Mouse (Mus musculus): ENCODE results near the gene Polr1e. TPM values are rescaled to one million over a fixed set of nuclear protein-coding genes. Genes with fewer than 3 reads are reported as not detected.
"Not testable (repeated sequence)": the region's sequence is repeated elsewhere in the genome, so short reads cannot be mapped to it uniquely, and the experiment has no call there.

Gene Polr1e
- polyA plus RNA-seq, 1 experiment from 2014 or later, result 34.8 TPM

DNA sequence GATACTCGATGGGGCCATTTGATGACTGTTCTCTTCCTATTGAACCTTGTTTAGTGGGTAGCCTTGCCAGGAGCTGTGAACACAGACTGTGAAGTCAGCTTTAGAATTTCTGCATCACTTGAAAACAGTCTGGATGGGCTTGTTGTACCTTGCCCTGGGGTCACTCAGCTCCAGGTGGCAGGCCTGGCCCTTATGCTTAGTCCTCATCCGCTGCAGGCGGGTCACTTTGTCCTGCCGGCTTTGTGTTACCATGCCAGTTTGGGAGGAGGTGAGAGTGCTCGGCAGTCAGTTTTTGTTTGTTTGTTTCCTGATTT, 36.5 kb upstream of the Polr1e start:
- peaks cover 12% of the 10 kb centered on the region for H3K4me1 ChIP-seq
- H3K27me3 ChIP-seq, result no peaks in the 10 kb centered on the region
- H3K27ac ChIP-seq (replicated peaks), result no peak overlapping the region
- no peaks in the 10 kb centered on the region for H3K9me3 ChIP-seq
- ATAC-seq (replicated peaks), result 0 out of 2 replicates have a peak, but pooled peaks have one; percentile 12
- peak overlapping the region; percentile 89 for H3K4me2 ChIP-seq (replicated peaks)
- peak overlapping the region; percentile 50 for H3K4me3 ChIP-seq
- 17% methylated on average over 5 of the region's 5 CpGs for WGBS
- H3K9ac ChIP-seq (replicated peaks), result peak overlapping the region; percentile 67; the same call in 1 of the 2 replicates
- H3K36me3 ChIP-seq, result no peaks in the 10 kb centered on the region

DNA sequence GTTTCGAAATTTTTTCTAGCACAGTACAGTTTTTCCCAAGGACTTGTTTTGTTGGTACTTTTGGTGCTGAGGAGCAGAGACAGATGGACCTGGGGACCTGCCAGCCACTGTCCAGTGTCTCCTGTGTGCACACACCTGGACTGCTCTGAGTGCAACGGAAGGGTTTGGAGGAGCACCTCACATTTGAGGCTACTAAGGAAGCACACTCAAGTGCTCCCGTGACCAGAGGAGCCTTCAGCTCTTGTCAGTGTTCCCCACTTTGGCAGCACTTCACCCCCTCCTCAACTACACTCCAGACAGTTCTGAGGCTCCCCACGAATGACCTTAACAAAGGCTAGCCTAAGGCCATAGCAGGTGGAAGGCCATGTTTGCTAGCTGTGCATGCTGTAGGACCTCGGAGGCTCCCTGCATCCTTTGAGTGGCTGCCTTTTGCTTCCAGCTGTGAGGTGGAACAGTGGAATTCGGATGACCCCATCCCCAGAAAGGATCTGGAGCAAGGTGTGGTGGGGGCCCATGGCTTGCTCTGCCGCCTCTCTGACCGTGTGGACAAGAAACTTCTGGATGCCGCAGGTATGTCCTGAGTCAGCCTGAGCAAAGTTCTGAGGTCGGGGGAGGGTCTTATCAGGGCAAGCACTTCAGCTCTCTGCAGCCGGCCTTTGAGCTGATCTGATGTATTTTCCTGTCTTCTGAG, 35.8 kb upstream of the Polr1e start:
- no peak overlapping the region for H3K9ac ChIP-seq (replicated peaks)
- no peak overlapping the region for H3K4me3 ChIP-seq
- ATAC-seq (replicated peaks), result no peak
- H3K4me2 ChIP-seq (replicated peaks), result peak overlapping the region; percentile 89; the same call in 1 of the 2 replicates
- peaks cover 12% of the 10 kb centered on the region for H3K4me1 ChIP-seq
- H3K9me3 ChIP-seq, result no peaks in the 10 kb centered on the region
- H3K36me3 ChIP-seq, result no peaks in the 10 kb centered on the region
- WGBS, result 74% methylated on average over 11 of the region's 11 CpGs
- H3K27me3 ChIP-seq, result no peaks in the 10 kb centered on the region
- H3K27ac ChIP-seq (replicated peaks), result no peak overlapping the region

DNA sequence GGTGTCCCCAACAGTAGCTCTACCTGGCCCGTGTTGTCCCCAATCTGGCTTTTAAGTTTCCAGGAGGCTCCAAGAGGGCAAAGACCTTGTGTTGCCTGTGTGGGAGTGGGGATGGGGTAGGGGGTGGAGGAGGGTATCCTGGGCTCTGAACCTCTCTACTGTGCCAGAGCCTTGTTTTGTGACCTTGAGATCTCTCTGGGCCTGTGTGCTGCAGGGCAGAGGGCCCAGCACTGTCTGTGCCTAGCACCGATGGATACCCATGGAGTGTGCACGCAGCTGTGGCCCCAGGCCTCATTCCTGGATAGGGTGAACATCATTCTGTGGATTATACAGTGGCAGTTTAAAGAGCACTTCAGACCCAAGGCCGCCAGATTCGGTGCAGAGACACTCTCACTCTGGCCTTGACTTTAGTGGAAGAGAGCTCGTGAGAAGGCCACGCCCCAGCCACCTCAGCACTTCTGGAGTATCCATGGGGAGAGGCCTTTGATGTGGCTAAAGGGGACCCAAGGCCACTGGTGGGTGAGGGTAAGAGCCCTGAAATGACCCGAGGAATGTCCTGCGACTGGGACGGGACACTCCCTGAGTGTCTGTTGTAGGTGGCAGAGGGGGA, 35.1 kb upstream of the Polr1e start:
- no peak overlapping the region for H3K27ac ChIP-seq (replicated peaks)
- H3K4me1 ChIP-seq, result peaks cover 12% of the 10 kb centered on the region
- no peaks in the 10 kb centered on the region for H3K27me3 ChIP-seq
- H3K4me2 ChIP-seq (replicated peaks), result no peak overlapping the region
- 83% methylated on average over 10 of the region's 10 CpGs for WGBS
- peaks cover 1% of the 10 kb centered on the region for H3K36me3 ChIP-seq
- no peaks in the 10 kb centered on the region for H3K9me3 ChIP-seq
- no peak overlapping the region for H3K9ac ChIP-seq (replicated peaks)
- H3K4me3 ChIP-seq, result no peak overlapping the region
- ATAC-seq (replicated peaks), result no peak

DNA sequence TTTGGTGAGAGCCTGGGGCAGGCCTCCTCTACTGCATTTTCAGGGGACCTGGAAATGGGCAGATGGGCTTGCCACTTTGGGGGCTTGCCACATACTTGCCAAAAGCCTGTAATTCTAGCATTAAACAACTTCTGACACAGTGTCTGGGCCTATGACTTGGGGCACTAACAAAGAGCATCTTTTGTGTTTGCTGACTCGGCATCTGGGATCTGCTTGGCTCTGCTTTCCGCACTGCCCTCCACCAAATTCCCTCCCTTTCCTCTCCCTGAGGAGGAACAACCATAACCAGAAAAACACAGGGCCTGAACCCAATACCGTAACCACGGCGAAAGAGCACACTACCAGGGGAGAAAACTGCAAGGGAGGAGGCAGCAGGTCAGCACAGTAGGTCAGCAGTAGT, 27.8 kb upstream of the Polr1e start:
- WGBS, result 95% methylated on average over 5 of the region's 5 CpGs
- no peaks in the 10 kb centered on the region for H3K27me3 ChIP-seq
- no peak overlapping the region for H3K9ac ChIP-seq (replicated peaks)
- no peaks in the 10 kb centered on the region for H3K4me1 ChIP-seq
- no peak overlapping the region for H3K4me3 ChIP-seq
- H3K27ac ChIP-seq (replicated peaks), result no peak overlapping the region
- no peak for ATAC-seq (replicated peaks)
- no peak overlapping the region for H3K4me2 ChIP-seq (replicated peaks)
- no peaks in the 10 kb centered on the region for H3K9me3 ChIP-seq
- H3K36me3 ChIP-seq, result peaks cover 41% of the 10 kb centered on the region

DNA sequence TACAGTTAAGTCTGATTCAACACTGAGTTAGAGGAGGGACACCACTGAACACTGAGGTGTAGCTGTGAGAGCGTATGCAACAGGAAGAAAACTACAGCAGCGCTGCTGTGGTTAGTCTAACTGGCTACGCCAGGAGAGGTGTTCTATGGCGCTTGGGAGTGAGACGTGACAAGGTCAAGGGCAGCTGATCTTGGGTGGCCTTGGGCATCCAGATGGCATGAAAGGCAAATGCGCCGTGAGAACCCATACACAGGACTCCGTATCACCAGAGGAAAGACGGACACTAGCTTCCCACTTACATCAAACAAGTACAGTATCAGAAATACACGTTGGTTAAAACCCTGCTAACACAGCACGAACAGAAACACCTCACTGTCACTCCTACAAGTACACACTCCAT, 26.1 kb upstream of the Polr1e start:
- H3K4me3 ChIP-seq; ATAC-seq (replicated peaks); H3K4me1 ChIP-seq; H3K27ac ChIP-seq (replicated peaks); H3K4me2 ChIP-seq (replicated peaks); H3K9me3 ChIP-seq; H3K9ac ChIP-seq (replicated peaks); H3K27me3 ChIP-seq: not testable (repeated sequence)
- H3K36me3 ChIP-seq, result peaks cover 41% of the 10 kb centered on the region
- 92% methylated on average over 11 of the region's 11 CpGs for WGBS

DNA sequence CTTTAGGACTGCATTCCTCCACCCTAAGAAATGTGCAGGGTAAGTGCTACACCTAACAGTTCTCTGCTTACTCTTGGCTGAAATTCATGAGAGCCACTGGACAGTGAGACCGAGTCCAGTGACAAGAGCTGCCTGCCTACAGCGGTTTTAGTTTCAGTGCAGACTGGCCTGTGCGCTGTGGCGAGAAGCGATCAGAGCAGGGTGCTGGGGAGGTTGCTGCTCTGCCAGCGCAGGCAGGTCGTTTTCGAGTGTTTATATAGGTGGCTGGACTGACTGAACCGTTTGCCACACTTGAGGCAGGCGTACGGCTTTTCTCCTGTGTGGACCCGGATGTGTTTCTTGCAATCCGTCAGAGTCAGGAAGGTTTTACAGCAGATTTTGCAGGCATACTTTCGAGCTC, 25.2 kb upstream of the Polr1e start:
- not testable (repeated sequence) for H3K27me3 ChIP-seq; H3K4me3 ChIP-seq; H3K4me2 ChIP-seq (replicated peaks); H3K9ac ChIP-seq (replicated peaks); H3K27ac ChIP-seq (replicated peaks); ATAC-seq (replicated peaks); H3K4me1 ChIP-seq; H3K9me3 ChIP-seq
- peaks cover 41% of the 10 kb centered on the region for H3K36me3 ChIP-seq
- WGBS, result 91% methylated on average over 14 of the region's 14 CpGs

DNA sequence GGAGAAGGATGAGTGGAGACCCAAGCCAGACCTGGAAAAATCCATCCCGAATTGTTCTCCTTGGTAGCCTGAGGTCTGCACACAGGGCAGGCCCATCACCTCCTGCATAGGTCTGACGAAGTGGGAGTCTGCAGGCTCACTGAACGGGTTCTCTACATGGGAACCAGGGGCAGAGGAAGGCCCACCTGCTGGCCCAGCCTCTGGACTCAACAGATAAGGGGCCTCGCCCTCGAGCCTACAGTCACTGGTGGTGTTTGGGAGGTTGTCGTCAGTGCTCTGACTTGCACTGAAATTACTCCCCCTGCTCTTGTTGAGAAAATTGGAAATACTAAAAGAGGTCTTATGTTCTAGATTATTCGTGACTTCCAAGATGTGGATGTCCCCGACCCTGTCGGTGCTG, 24.5 kb upstream of the Polr1e start:
- no peak overlapping the region for H3K4me3 ChIP-seq
- no peak overlapping the region for H3K27ac ChIP-seq (replicated peaks)
- ATAC-seq (replicated peaks), result no peak
- H3K36me3 ChIP-seq, result peaks cover 35% of the 10 kb centered on the region
- peaks cover 3% of the 10 kb centered on the region for H3K4me1 ChIP-seq
- H3K9ac ChIP-seq (replicated peaks), result no peak overlapping the region
- WGBS, result 92% methylated on average over 9 of the region's 9 CpGs
- no peaks in the 10 kb centered on the region for H3K27me3 ChIP-seq
- no peaks in the 10 kb centered on the region for H3K9me3 ChIP-seq
- no peak overlapping the region for H3K4me2 ChIP-seq (replicated peaks)

DNA sequence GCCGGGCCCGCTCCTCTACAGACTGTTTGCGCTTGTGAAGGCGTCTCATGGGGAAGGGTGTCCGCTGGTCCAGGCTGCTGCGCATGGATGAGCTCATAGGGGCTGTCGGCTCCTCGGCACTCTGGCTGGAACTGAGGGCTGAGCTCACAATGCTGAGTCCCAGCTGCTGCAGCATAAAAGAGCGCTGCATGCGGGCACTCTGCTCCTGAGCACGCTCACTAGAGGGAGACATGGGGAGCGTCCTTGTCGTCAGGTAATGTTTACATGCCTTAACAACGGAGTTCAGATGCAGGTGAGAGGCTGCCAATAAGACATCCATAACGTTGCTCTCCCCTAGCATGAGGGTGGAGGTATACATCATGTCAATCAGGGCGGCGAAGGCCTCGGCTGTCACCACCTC, 23.6 kb upstream of the Polr1e start:
- ATAC-seq (replicated peaks), result no peak
- Histone ChIP-seq H3K9ac (replicated peaks) (no peak overlapping the region), H3K4me1 (peaks cover 6% of the 10 kb centered on the region), H3K27ac (replicated peaks) (no peak overlapping the region), H3K4me2 (replicated peaks) (no peak overlapping the region), H3K9me3 (no peaks in the 10 kb centered on the region), H3K36me3 (peaks cover 32% of the 10 kb centered on the region), H3K27me3 (no peaks in the 10 kb centered on the region), H3K4me3 (no peak overlapping the region)
- WGBS, result 89% methylated on average over 18 of the region's 18 CpGs

DNA sequence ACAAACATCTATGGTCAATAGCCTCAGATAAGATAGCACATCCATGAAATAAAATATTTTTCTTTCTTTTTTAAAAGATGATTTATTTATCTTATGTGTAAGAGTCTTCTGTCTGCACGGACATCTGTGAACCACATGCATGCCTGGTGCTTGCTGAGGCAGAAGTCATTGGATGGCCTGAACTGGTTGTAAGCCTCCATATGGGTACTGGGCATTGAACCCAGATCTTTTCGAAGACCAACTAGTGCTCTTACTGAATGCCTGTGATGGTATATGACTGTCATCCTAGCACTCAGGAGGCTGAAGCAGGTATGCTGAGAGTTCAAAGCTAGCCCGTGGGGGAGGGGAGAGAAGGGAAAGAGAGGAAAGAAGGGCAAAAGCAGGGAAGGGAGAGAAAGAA, 20.3 kb upstream of the Polr1e start:
- WGBS, result 78% methylated on average over 3 of the region's 3 CpGs

DNA sequence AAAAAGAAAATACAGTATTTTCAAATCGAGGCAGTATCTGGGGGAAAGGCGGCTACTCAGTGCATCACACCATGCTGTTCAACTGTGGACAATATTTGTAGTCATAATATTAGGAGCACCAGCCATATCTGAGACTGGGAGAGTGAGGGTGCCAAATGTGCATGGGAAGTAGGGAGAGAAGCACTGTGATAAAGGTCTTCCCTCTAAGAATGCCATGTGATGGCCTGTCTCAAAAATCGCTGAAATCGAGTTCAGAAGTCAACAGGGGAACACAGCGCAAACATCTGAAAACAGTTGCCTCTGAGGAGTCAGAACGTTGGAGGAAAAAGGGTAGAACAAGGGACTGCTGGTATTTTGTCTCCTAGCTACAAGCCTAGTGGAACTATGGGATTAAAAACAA, 18.4 kb upstream of the Polr1e start:
- no peak overlapping the region for H3K9ac ChIP-seq (replicated peaks)
- no peak overlapping the region for H3K4me3 ChIP-seq
- H3K27ac ChIP-seq (replicated peaks), result no peak overlapping the region
- WGBS, result 92% methylated on average over 6 of the region's 6 CpGs
- H3K4me1 ChIP-seq, result peaks cover 6% of the 10 kb centered on the region
- peaks cover 1% of the 10 kb centered on the region for H3K36me3 ChIP-seq
- H3K27me3 ChIP-seq, result no peaks in the 10 kb centered on the region
- no peak overlapping the region for H3K4me2 ChIP-seq (replicated peaks)
- no peaks in the 10 kb centered on the region for H3K9me3 ChIP-seq
- ATAC-seq (replicated peaks), result no peak

More for the DNA sequence above, 20.3 kb upstream of the Polr1e start:
- Histone ChIP-seq H3K4me2 (replicated peaks) (no peak overlapping the region), H3K36me3 (peaks cover 15% of the 10 kb centered on the region), H3K27ac (replicated peaks) (no peak overlapping the region), H3K4me1 (peaks cover 6% of the 10 kb centered on the region), H3K27me3 (no peaks in the 10 kb centered on the region), H3K4me3 (no peak overlapping the region), H3K9me3 (no peaks in the 10 kb centered on the region), H3K9ac (replicated peaks) (no peak overlapping the region)
- ATAC-seq (replicated peaks), result no peak

DNA sequence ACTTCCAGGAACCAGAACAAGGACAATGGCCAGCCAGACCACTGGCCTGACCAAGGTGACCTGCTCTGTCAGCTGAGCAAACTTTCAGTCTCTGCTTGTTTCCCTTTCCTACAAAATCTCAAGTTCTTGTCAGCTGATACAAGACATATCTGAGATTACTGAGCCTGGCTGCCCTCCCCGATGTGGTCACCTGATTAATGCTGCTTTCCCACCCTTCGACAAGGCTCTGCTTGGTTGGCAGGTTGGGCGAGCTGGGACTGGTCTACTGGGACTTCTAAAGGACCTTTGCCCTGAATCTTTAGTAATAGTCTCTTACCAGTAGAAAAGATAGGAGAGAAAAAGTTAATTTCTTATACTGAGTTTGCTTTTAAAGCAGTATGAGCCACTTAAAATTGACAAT, 12.9 kb upstream of the Polr1e start:
- WGBS, result 96% methylated on average over 3 of the region's 3 CpGs
- H3K4me1 ChIP-seq, result peaks cover 10% of the 10 kb centered on the region
- no peak overlapping the region for H3K4me3 ChIP-seq
- no peaks in the 10 kb centered on the region; the same call in 1 of the 2 replicates for H3K36me3 ChIP-seq
- H3K27ac ChIP-seq (replicated peaks), result no peak overlapping the region
- ATAC-seq (replicated peaks), result no peak
- H3K27me3 ChIP-seq, result no peaks in the 10 kb centered on the region
- H3K4me2 ChIP-seq (replicated peaks), result no peak overlapping the region
- H3K9ac ChIP-seq (replicated peaks), result no peak overlapping the region
- no peaks in the 10 kb centered on the region for H3K9me3 ChIP-seq

DNA sequence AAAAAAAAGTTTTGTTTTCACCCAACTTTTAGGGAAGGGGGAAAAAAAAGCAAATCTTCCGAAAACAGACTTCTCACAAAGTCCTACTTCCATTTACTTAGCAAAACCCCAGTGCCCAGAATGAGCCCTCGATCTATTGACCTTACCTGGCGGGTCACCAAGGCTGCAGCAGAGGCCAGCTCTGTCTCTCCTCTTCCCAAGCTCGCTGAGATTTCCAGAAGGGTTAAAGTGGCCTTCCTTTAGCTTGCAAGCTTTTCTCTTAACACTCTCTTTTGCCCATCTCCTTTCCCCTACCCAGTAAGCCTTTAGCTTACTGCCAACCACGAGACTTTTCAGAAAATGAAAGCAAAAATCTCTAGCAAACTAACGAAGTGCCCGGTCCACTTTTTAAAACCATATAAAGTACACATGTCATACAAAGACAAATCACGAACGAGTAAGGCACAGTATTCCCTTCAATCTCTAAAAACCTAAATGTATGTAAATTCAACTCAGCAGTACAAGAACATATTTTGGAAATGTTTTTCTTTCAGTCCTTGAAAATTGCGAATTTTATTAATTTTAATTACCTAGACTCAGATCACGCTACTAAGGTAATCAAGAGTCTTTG, 7.5 kb upstream of the Polr1e start:
- Histone ChIP-seq H3K4me2 (replicated peaks) (peak overlapping the region; percentile 73), H3K9me3 (no peaks in the 10 kb centered on the region), H3K27ac (replicated peaks) (peak overlapping the region; percentile 96; the same call in 1 of the 2 replicates), H3K4me1 (peaks cover 26% of the 10 kb centered on the region), H3K9ac (replicated peaks) (peak overlapping the region; percentile 97), H3K4me3 (peak overlapping the region; percentile 93), H3K27me3 (no peaks in the 10 kb centered on the region), H3K36me3 (no peaks in the 10 kb centered on the region)
- no peak for ATAC-seq (replicated peaks)
- 8% methylated on average over 11 of the region's 11 CpGs for WGBS
